Mouse (Mus musculus) intestine, embryonic 14.5 days (tissue): ENCODE measurements around the gene Gm49510. TPM values are rescaled to one million over a fixed set of nuclear protein-coding genes. Genes with fewer than 3 reads are reported as not detected.

Experiments used
- ATAC-seq: fragments of 200-750 bp; cut with Nextera tagmentation; replicated peaks from 2 replicates; pipeline ENCODE4 v1.8.0; 2017; ENCODE audit warnings: low read depth, moderate number of reproducible peaks, moderate TSS enrichment, moderate library complexity; ENCODE audit not compliant: low FRiP score, low TSS enrichment
- DNase-seq: peaks from one replicate; pipeline ENCODE4 v3.0.0-alpha.2; 2018; ENCODE audit warnings: low spot score
- H3K27ac ChIP-seq: fragments of 300-500 bp; sonication (generic); 2 replicates; pipeline ENCODE4 v1.5.1; 2014; ENCODE audit warnings: low read depth, mild to moderate bottlenecking, control low read depth
- H3K27me3 ChIP-seq: fragments of 300-500 bp; sonication (generic); replicated peaks from 2 replicates; pipeline ENCODE4 v1.6.1; 2014; ENCODE audit warnings: low read length, control low read depth; ENCODE audit not compliant: control insufficient read depth, insufficient read depth
- H3K36me3 ChIP-seq: fragments of 300-500 bp; sonication (generic); 2 replicates; pipeline ENCODE4 v1.6.1; 2014; ENCODE audit warnings: low read length, control low read depth; ENCODE audit not compliant: control insufficient read depth, insufficient read depth
- H3K4me1 ChIP-seq: fragments of 300-500 bp; sonication (generic); replicated peaks from 2 replicates; pipeline ENCODE4 v1.6.1; 2014; ENCODE audit warnings: low read length, control low read depth, mixed read lengths; ENCODE audit not compliant: control insufficient read depth, insufficient read depth
- H3K4me2 ChIP-seq: fragments of 300-500 bp; sonication (generic); 2 replicates; pipeline ENCODE4 v1.6.1; 2014; ENCODE audit warnings: low read length
- H3K4me3 ChIP-seq: fragments of 300-500 bp; sonication (generic); 2 replicates; pipeline ENCODE4 v1.5.1; 2014; ENCODE audit warnings: low read depth, low read length, control low read depth, mixed read lengths
- H3K9ac ChIP-seq: fragments of 300-500 bp; sonication (generic); 2 replicates; pipeline ENCODE4 v1.6.1; 2014; ENCODE audit warnings: mild to moderate bottlenecking, low read length
- H3K9me3 ChIP-seq: fragments of 300-500 bp; sonication (generic); 2 replicates; pipeline ENCODE4 v1.6.1; 2016; ENCODE audit warnings: low read length, control low read depth; ENCODE audit not compliant: control insufficient read depth
- WGBS: fragments of 180-500 bp; shearing (Covaris S2); extraction: QIAGEN DNeasy Blood & Tissue Kit; methylation state at CpG from one replicate; pipeline ENCODE4 v1.1.7; 2014; 5-methylcytosine and 5-hydroxymethylcytosine counted together
- microRNA-seq: library from miRNA; unstranded; fragments of <30 nt; microRNA quantifications from one replicate; pipeline ENCODE4, GENCODE M21; 2016
- polyA plus RNA-seq: library from polyadenylated mRNA; unstranded; fragments of >200 nt; fragmentation: Nextera tagmentation; extraction: Ambion mirVana; gene quantifications from 2 replicates; pipeline ENCODE4 v1.2.1, GENCODE M21; 2014

Gm49510 gene
- polyA plus RNA-seq, 1 experiment from 2014 or later, result 0.62 TPM

- no peak overlapping the region for H3K27ac ChIP-seq
- no peak overlapping the region for H3K9ac ChIP-seq
- 0 out of 2 replicates have a peak, but pooled peaks cover 7% of the 10 kb centered on the region for H3K36me3 ChIP-seq
- H3K4me1 ChIP-seq, result no peaks in the 10 kb centered on the region
- H3K9me3 ChIP-seq, result no peaks in the 10 kb centered on the region
- H3K27me3 ChIP-seq, result no peaks in the 10 kb centered on the region
- WGBS, result 69% methylated on average over 4 of the region's 4 CpGs
- H3K4me3 ChIP-seq, result no peak overlapping the region
- no peak for DNase-seq
- ATAC-seq, result no peak; the same call in 1 of the 2 replicates
- H3K4me2 ChIP-seq, result no peak overlapping the region
These were observed 56.9 kb downstream of the Gm49510 start for GRCm38 (mm10) chr15:78956351-78956750.

DNA sequence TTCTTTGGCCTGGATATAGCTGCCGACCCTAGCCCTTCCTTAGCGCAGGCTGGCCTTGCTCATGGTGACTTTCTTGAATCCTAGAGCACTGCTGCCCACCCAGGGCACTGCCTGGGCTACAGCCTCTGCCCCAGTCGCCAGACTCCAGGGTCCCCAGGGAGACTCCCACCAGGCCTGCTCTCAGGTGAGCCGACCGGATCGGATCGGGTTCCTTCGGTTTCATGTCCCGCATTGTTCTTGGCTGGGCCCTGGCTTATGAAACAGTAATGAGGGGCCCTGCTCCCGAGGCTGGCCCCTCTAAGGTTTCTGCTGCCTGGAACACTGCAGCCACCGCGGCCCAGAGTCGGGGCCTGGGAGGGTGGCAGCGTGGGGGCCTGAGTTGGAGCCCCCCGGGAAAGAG lies 57.6 kb downstream of the Gm49510 start:
- Histone ChIP-seq H3K9ac (no peak overlapping the region), H3K4me1 (no peaks in the 10 kb centered on the region), H3K36me3 (0 out of 2 replicates have a peak, but pooled peaks cover 7% of the 10 kb centered on the region), H3K27me3 (no peaks in the 10 kb centered on the region), H3K27ac (no peak overlapping the region), H3K4me2 (no peak overlapping the region), H3K4me3 (no peak overlapping the region), H3K9me3 (no peaks in the 10 kb centered on the region)
- DNase-seq, result no peak
- WGBS, result 56% methylated on average over 15 of the region's 15 CpGs
- ATAC-seq, result no peak

DNA sequence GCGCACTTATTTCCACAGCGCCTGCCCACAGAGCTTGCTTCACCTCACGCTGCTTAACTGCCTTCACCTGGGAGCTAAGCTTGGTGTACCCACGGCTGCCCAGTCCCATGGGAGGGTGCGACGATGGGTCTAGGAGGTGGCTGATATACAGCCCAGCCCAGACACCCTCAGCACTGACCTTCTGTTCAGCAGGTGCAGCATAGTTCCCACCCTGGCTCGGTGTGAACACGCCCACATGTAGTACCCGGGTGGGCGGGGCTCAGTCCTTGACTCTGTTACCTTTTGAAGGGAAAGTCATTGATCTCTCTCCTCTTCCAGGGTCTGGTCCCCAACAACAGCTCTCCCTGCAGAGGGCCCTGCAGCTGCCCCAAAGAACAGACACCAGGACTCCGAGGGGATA lies 60.1 kb downstream of the Gm49510 start:
- H3K4me2 ChIP-seq, result no peak overlapping the region
- no peaks in the 10 kb centered on the region for H3K9me3 ChIP-seq
- WGBS, result 81% methylated on average over 11 of the region's 11 CpGs
- H3K27me3 ChIP-seq, result no peaks in the 10 kb centered on the region
- H3K4me1 ChIP-seq, result no peaks in the 10 kb centered on the region
- no peak overlapping the region for H3K27ac ChIP-seq
- no peak for DNase-seq
- H3K36me3 ChIP-seq, result 0 out of 2 replicates have a peak, but pooled peaks cover 7% of the 10 kb centered on the region
- ATAC-seq, result no peak
- no peak overlapping the region for H3K4me3 ChIP-seq
- H3K9ac ChIP-seq, result no peak overlapping the region

GRCm38 (mm10) chr15:78960088-78960487 lies 60.6 kb downstream of the Gm49510 start:
- H3K27ac ChIP-seq, result no peak overlapping the region
- no peak overlapping the region for H3K4me2 ChIP-seq
- 0 out of 2 replicates have a peak, but pooled peaks cover 7% of the 10 kb centered on the region for H3K36me3 ChIP-seq
- H3K9me3 ChIP-seq, result no peaks in the 10 kb centered on the region
- H3K4me1 ChIP-seq, result no peaks in the 10 kb centered on the region
- no peak for DNase-seq
- H3K9ac ChIP-seq, result no peak overlapping the region
- H3K27me3 ChIP-seq, result no peaks in the 10 kb centered on the region
- no peak overlapping the region for H3K4me3 ChIP-seq
- WGBS, result 78% methylated on average over 4 of the region's 4 CpGs
- ATAC-seq, result no peak

DNA sequence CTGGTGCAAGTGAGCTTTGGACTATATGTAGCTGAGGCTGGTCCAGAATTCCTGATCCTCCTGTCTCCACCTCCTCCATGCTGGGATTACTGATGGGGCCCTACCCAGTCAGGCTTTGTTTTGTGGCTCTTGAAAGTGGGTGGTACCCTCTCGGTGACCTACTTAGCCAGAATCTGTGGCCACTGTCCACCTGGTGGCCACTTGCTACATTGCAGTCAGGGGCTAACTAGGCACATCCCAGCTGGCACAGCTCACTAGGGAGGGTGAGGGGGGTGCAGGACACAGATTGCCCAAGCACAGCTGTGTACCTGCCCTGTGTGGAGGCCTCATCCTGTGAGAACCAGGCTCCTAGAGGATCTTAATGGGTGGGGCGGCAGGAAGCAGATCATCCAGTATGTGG lies 63.4 kb downstream of the Gm49510 start:
- Histone ChIP-seq H3K9ac (no peak overlapping the region), H3K4me3 (no peak overlapping the region)

More for the DNA sequence above, 63.4 kb downstream of the Gm49510 start:
- Histone ChIP-seq H3K9me3 (no peaks in the 10 kb centered on the region), H3K27ac (no peak overlapping the region), H3K4me1 (no peaks in the 10 kb centered on the region), H3K36me3 (0 out of 2 replicates have a peak, but pooled peaks cover 7% of the 10 kb centered on the region), H3K27me3 (no peaks in the 10 kb centered on the region), H3K4me2 (no peak overlapping the region)
- DNase-seq, result peak; percentile 75
- peak; percentile 48; the same call in 1 of the 2 replicates for ATAC-seq
- 40% methylated on average over 2 of the region's 2 CpGs for WGBS

Small RNA genes lying within 50 kb of the gene (microRNA-seq; reads per million reads assigned to microRNA genes)
- 0.59 reads per million for gene Mir6955

Other genes with a start within 250 kb of the Gm49510 start
- gene Elfn2, start 180.9 kb upstream of the Gm49510 start, polyA plus RNA-seq, result 0.03 TPM in 1 of 2 replicates, not detected in the other
- 18.4 and 19.1 TPM in 2 replicates for gene Mfng, start 126.2 kb upstream of the Gm49510 start, polyA plus RNA-seq
- gene Card10, start 96.6 kb upstream of the Gm49510 start, polyA plus RNA-seq, result 7.3 and 8.6 TPM in 2 replicates
- 44.9 and 45.7 TPM in 2 replicates for gene Cdc42ep1, start 57.0 kb upstream of the Gm49510 start, polyA plus RNA-seq
- gene Lgals2, start 44.1 kb upstream of the Gm49510 start, polyA plus RNA-seq, result 776 and 848 TPM in 2 replicates
- gene Gga1, start 22.5 kb upstream of the Gm49510 start, polyA plus RNA-seq, result 38.1 and 44.4 TPM in 2 replicates
- gene Sh3bp1, start 101 bp downstream of the Gm49510 start, polyA plus RNA-seq, result 30.2 and 35.5 TPM in 2 replicates
- gene Pdxp, start 14.3 kb downstream of the Gm49510 start, polyA plus RNA-seq, result 16.3 and 17.5 TPM in 2 replicates
- gene Lgals1, start 27.1 kb downstream of the Gm49510 start, polyA plus RNA-seq, result 1,194 and 1,197 TPM in 2 replicates
- gene Nol12, start 35.3 kb downstream of the Gm49510 start, polyA plus RNA-seq, result 46.0 and 53.5 TPM in 2 replicates
- gene Triobp, start 48.1 kb downstream of the Gm49510 start, polyA plus RNA-seq, result 49.0 and 52.2 TPM in 2 replicates
- 160 and 192 TPM in 2 replicates for gene H1f0, start 128.8 kb downstream of the Gm49510 start, polyA plus RNA-seq
- gene Galr3, start 142.2 kb downstream of the Gm49510 start, polyA plus RNA-seq, result 1.0 and 1.1 TPM in 2 replicates
- 49.4 and 50.0 TPM in 2 replicates for gene Ankrd54, start 163.2 kb downstream of the Gm49510 start, polyA plus RNA-seq
- 244 and 264 TPM in 2 replicates for gene Eif3l, start 175.5 kb downstream of the Gm49510 start, polyA plus RNA-seq
- 9.3 and 9.9 TPM in 2 replicates for gene Micall1, start 209.2 kb downstream of the Gm49510 start, polyA plus RNA-seq
- 398 and 414 TPM in 2 replicates for gene Polr2f, start 241.3 kb downstream of the Gm49510 start, polyA plus RNA-seq
- gene 1700088E04Rik, start 241.6 kb downstream of the Gm49510 start, polyA plus RNA-seq, result 7.4 and 8.2 TPM in 2 replicates